Mouse (Mus musculus) urinary bladder, postnatal 0 days (tissue): ENCODE measurements around the gene Zkscan2. TPM values are rescaled to one million over a fixed set of nuclear protein-coding genes. Genes with fewer than 3 reads are reported as not detected.

Source experiments
- polyA plus RNA-seq: library from polyadenylated mRNA; unstranded; fragments of >200 nt; fragmentation: Nextera tagmentation; extraction: Ambion mirVana; gene quantifications from 2 replicates; pipeline ENCODE4 v1.2.1, GENCODE M21; 2015

Gene Zkscan2
- 0.57 and 0.62 TPM in 2 replicates for polyA plus RNA-seq

DNA sequence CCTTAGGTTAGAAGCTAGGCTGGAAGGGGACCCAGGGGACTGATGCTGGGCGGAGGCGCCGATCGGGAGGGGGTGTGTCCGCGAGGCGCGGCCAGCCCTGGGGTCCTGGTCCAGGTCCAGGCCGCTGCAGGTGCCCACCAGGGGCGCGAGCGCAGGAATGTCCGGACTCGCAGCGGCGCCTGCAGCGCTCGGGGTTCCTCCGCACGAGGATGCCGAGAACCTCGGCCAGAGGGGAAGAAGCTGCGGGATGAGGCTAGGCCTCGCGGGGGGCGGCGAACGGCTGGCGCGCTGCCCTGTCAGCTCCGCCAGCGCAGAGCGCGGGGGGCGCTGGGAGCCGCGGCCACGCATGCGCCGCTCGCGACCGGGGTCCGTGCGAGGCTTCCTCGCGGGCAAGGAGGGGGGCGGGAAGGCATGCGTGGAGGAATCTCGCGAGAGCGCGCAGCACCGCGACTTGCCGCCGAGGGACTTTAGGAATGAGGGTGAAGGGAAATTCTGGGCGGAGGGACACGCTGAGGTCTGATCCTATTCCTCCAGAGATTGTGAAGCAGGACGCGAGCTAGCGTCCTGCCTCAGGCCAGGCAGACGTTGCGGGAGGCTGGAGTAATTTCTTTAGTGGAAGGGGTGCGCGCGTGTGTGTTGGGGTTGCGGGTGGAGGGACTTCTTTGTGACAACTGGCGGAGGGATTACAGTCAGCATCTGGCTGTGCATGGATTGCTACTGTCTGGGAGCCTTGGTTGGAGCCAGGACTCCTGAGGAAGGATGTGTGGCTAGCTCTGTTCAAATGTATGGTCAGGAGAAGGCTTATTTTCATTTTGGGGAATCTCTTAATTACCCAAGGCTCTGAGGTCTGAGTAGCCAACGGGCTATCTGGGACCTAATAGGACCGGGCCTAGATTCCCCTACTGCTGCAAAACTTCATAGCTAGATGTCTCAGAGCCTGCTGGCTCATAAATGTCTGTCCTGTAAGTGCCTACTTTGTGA lies at the start of gene Zkscan2:
Gene Zkscan2 (minus strand): TSS at position 211 of the 981 bp plus-strand sequence.

DNA sequence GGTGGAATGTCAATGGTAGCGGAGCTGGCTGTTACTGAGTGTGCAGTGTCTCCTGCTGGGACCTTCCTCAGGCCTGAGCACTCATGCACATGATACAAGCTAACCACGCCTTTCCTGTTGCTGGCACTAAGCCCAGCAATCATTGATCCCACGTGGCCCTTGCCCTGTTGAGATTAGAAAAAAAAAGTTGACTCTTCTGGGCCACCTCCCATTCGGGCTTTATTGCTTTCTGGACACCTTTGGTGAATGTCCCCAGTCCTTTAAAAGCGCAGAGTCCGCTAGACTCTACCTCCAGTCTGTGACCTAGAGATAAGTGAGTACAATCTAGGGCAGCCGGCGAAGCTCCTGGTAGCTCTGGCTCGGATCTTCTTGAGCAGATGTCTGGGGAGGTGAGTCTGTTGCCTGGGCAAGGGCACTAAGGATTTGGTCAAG lies 38.2 kb downstream of the Zkscan2 start, which contains the start of gene Aqp8:
Gene Aqp8 (plus strand): TSS at position 222 of the 432 bp plus-strand sequence.

Other genes with a start within 250 kb of the Zkscan2 start
- gene Lcmt1, start 130.7 kb downstream of the Zkscan2 start, polyA plus RNA-seq, result 25.4 and 27.7 TPM in 2 replicates
- gene Arhgap17, start 130.5 kb downstream of the Zkscan2 start, polyA plus RNA-seq, result 10.7 and 12.9 TPM in 2 replicates
- gene Aqp8, start 38.2 kb downstream of the Zkscan2 start, polyA plus RNA-seq, result not detected in 2 replicates